Mouse (Mus musculus): ENCODE measurements around the gene Fdxacb1.

- TF ChIP-seq CTCF (IDR thresholded peaks at IDR 0.05) (no peak), EP300 (IDR thresholded peaks at IDR 0.05) (no peak)
Measured at GRCm38 (mm10) chr9:50775662-50776126, 7.7 kb downstream of the Fdxacb1 start.
